In genomic region chr2:33980884-33981283, GRCm38 (mm10) we compare ENCODE assay signal across 19 mouse cellular contexts.
DNase-seq lines count a peak whose midpoint lies in the region.
"Had no signal": no experiment of that assay in that cellular context is flagged by ENCODE, and none has a peak within 500 bp of the region (broad histone marks: within the 10 kb centered on the region; RNA-seq: fewer than 3 reads in every experiment).

No protein-coding gene starts in this region.

- no peaks in the 10 kb centered on the region for H3K36me3 ChIP-seq in heart, embryonic 10.5 days
- H3K36me3 ChIP-seq: embryonic facial prominence, embryonic 13.5 days; embryonic facial prominence, embryonic 15.5 days; forebrain, embryonic 10.5 days; forebrain, embryonic 12.5 days had no signal

- DNase-seq in heart, embryonic 10.5 days (ENCODE audit: low spot score), result peak; percentile 56
- DNase-seq in heart, postnatal 10 days, result no peak
- peak; percentile 31 for DNase-seq in testis, postnatal 10 days (ENCODE audit: low spot score)
- no peak for DNase-seq in testis, postnatal 14 days (ENCODE audit: low spot score)
- DNase-seq: adrenal gland, adult 2 months; adrenal gland, postnatal 10 days; adrenal gland, postnatal 25 days; cerebellum, adult 11 months; cerebellum, adult 18-20 months; cerebellum, adult 8-10 months; cerebellum, adult 9-11 months; cerebellum, postnatal 14 days; cerebellum, postnatal 36 days; embryo, embryonic 11 days had no signal

- peaks cover 18% of the 10 kb centered on the region for H3K27me3 ChIP-seq in heart, embryonic 10.5 days (ENCODE audit: insufficient read depth, poor library complexity, severe bottlenecking)
- H3K27me3 ChIP-seq: embryonic facial prominence, embryonic 13.5 days; embryonic facial prominence, embryonic 15.5 days had no signal

- WGBS in heart, embryonic 10.5 days, result 70% methylated on average over 10 of the region's 10 CpGs

- no peaks in the 10 kb centered on the region for H3K9me3 ChIP-seq in heart, embryonic 10.5 days
- H3K9me3 ChIP-seq: embryonic facial prominence, embryonic 13.5 days; embryonic facial prominence, embryonic 15.5 days; forebrain, embryonic 10.5 days; forebrain, embryonic 12.5 days had no signal

- H3K4me3 ChIP-seq in heart, embryonic 10.5 days, result no peak overlapping the region
- H3K4me3 ChIP-seq: embryonic facial prominence, embryonic 13.5 days; embryonic facial prominence, embryonic 15.5 days; erythroblast, embryonic 14.5 days; forebrain, embryonic 10.5 days; forebrain, embryonic 12.5 days had no signal

- intact Hi-C loops in heart, postnatal 10 days (cut with DNase I), result no loop called here

- H3K27ac ChIP-seq in heart, embryonic 10.5 days, result no peak overlapping the region
- H3K27ac ChIP-seq: embryonic facial prominence, embryonic 13.5 days; embryonic facial prominence, embryonic 15.5 days; forebrain, embryonic 10.5 days; forebrain, embryonic 12.5 days had no signal

- H3K4me1 ChIP-seq in heart, embryonic 10.5 days, result peaks cover 7% of the 10 kb centered on the region; the same call in 1 of the 2 replicates
- H3K4me1 ChIP-seq: embryonic facial prominence, embryonic 15.5 days had no signal

Comparison
In these comparisons a context has a peak if more than half of its experiments do, and no peak if none do; other contexts are left out.
1. DNase-seq: peak in heart, embryonic 10.5 days (single experiment) and testis, postnatal 10 days (single experiment); none in heart, postnatal 10 days (0 of 2) and testis, postnatal 14 days (single experiment).